Mouse (Mus musculus) lung, embryonic 16.5 days (tissue): ENCODE data around the gene Mrps18a. TPM values are rescaled to one million over a fixed set of nuclear protein-coding genes. Genes with fewer than 3 reads are reported as not detected.

Experiments used
- ATAC-seq: fragments of 200-750 bp; cut with Nextera tagmentation; 2 replicates; pipeline ENCODE4 v1.8.0; 2017; ENCODE audit warnings: low read depth, mild to moderate bottlenecking, moderate library complexity
- H3K27ac ChIP-seq: fragments of 300-500 bp; sonication (generic); 2 replicates; pipeline ENCODE4 v1.5.1; 2014; ENCODE audit warnings: mild to moderate bottlenecking, control low read depth, low read length
- H3K27me3 ChIP-seq: fragments of 300-500 bp; sonication (generic); 2 replicates; pipeline ENCODE4 v1.6.1; 2014; ENCODE audit warnings: low read depth, low read length, mixed read lengths; ENCODE audit not compliant: control insufficient read depth, insufficient read depth
- H3K36me3 ChIP-seq: fragments of 300-500 bp; sonication (generic); 2 replicates; pipeline ENCODE4 v1.6.1; 2014; ENCODE audit warnings: low read length; ENCODE audit not compliant: control insufficient read depth, insufficient read depth
- H3K4me1 ChIP-seq: fragments of 300-500 bp; sonication (generic); replicated peaks from 2 replicates; pipeline ENCODE4 v1.6.1; 2014; ENCODE audit warnings: low read length, mixed read lengths; ENCODE audit not compliant: control insufficient read depth, insufficient read depth
- H3K4me2 ChIP-seq: fragments of 300-500 bp; sonication (generic); 2 replicates; pipeline ENCODE4 v1.6.1; 2014; ENCODE audit warnings: low read depth, low read length, control low read depth
- H3K4me3 ChIP-seq: fragments of 300-500 bp; sonication (generic); 2 replicates; pipeline ENCODE4 v1.5.1; 2014; ENCODE audit warnings: mild to moderate bottlenecking, low read length, control low read depth
- H3K9ac ChIP-seq: fragments of 300-500 bp; sonication (generic); 2 replicates; pipeline ENCODE4 v1.6.1; 2014; ENCODE audit warnings: low read length, control low read depth
- H3K9me3 ChIP-seq: fragments of 300-500 bp; sonication (generic); 2 replicates; pipeline ENCODE4 v1.6.1; 2016; ENCODE audit warnings: low read length; ENCODE audit not compliant: control insufficient read depth
- WGBS: fragments of 180-500 bp; shearing (Covaris S2); extraction: QIAGEN DNeasy Blood & Tissue Kit; methylation state at CpG from one replicate; pipeline ENCODE4 v1.1.7; 2014; 5-methylcytosine and 5-hydroxymethylcytosine counted together
- polyA plus RNA-seq: library from polyadenylated mRNA; unstranded; fragments of >200 nt; fragmentation: Nextera tagmentation; extraction: Ambion mirVana; gene quantifications from 2 replicates; pipeline ENCODE4 v1.2.1, GENCODE M21; 2015

Mrps18a gene
- polyA plus RNA-seq, 1 experiment from 2014 or later, result 138 TPM

DNA sequence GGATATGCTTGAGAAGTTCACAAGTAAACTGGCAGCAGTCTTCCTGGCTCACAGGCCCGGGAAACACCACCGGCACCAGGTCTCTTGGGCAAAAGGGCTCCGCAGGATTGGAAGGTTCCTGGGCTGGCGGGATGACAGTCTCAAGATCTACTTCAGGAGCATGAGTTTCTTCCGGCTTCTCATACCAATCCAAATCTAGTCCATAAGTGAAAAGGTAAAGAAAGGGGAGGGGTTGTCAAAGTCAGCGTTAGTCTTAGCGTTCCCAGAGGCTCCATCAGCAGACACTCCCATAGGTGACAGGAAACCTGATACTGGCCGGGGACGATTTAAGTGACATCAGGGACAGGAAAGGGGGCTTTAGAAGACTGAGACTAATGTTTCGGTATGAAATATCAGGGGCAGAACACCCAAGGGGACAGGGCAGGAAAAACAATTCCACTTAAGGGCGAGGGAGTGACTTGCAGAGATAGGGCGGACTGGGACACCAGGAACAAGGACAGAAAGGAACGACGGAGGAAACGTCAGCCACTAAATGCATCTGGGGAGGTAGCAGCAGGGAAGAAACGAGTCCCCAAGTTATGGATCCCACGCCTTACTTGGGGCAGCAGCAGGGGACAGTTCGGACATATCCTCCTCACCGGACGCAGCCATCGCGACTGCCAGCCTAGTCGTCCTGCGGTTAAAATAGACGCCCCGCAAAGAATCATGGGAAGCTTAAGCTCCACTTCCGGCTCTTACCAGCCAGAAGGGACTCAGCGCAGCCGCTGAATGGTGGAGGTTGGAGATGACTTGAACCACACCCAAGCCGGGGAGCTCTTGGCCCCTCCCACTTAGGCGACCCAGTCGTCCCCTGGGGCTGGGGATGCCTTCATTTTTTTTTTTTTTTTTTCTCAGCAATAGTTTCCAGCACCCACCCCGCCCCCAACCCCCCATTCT is 42.3 kb downstream of the Mrps18a start, which contains the start of gene Mad2l1bp:
Mad2l1bp (minus strand) TSS at position 707 of the 936 bp plus-strand sequence.
- H3K27ac ChIP-seq, result peak within 1 kb of the TSS; percentile 87
- WGBS, result 2% methylated on average over 33 of the region's 33 CpGs
- H3K27me3 ChIP-seq, result no peaks in the 10 kb centered on the region
- peak within 1 kb of the TSS; percentile 89 for H3K4me2 ChIP-seq
- peak within 1 kb of the TSS; percentile 74 for H3K9ac ChIP-seq
- H3K9me3 ChIP-seq, result no peaks in the 10 kb centered on the region
- peak within 1 kb of the TSS; percentile 63 for H3K4me3 ChIP-seq
- H3K4me1 ChIP-seq, result peaks cover 12% of the 10 kb centered on the region
- H3K36me3 ChIP-seq, result peaks cover 12% of the 10 kb centered on the region
- peak; percentile 95 for ATAC-seq

- Histone ChIP-seq H3K4me1 (peaks cover 12% of the 10 kb centered on the region), H3K4me2 (no peak overlapping the region), H3K36me3 (peaks cover 4% of the 10 kb centered on the region), H3K27me3 (no peaks in the 10 kb centered on the region), H3K27ac (peak overlapping the region; percentile 62), H3K9ac (no peak overlapping the region), H3K9me3 (no peaks in the 10 kb centered on the region), H3K4me3 (no peak overlapping the region)
- WGBS, result 86% methylated on average over 3 of the region's 3 CpGs
- no peak for ATAC-seq
Measured at GRCm38 (mm10) chr17:46154336-46154735, 43.5 kb downstream of the Mrps18a start.

GRCm38 (mm10) chr17:46156680-46157079 is 45.9 kb downstream of the Mrps18a start:
- Histone ChIP-seq H3K9me3 (no peaks in the 10 kb centered on the region), H3K4me1 (peaks cover 7% of the 10 kb centered on the region), H3K27me3 (no peaks in the 10 kb centered on the region), H3K36me3 (no peaks in the 10 kb centered on the region), H3K27ac (no peak overlapping the region), H3K4me2 (no peak overlapping the region), H3K4me3 (no peak overlapping the region), H3K9ac (no peak overlapping the region)
- 73% methylated on average over 5 of the region's 5 CpGs for WGBS
- ATAC-seq, result no peak

DNA sequence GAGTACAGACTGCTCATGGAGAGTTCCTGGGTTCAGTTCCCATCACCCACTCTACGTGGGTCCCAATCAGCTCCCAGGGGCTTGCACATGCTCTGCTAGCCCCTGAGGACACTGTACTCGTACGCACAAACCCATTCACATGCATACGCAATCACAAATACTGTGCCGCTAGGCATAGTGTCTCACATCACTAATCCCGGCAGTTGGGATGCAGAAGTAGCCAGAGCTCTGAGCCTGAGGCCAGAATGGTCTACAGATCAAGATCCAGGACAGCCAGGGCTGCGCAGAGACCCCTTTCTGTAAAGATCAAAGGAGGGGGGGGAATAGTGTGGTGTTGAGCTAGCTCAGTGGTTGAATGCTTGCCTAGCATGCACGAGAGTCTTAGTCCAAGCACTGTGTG is 46.3 kb downstream of the Mrps18a start:
- 88% methylated on average over 8 of the region's 8 CpGs for WGBS
- no peak for ATAC-seq
- Histone ChIP-seq H3K4me3 (no peak overlapping the region), H3K9ac (no peak overlapping the region), H3K4me2 (no peak overlapping the region), H3K36me3 (no peaks in the 10 kb centered on the region), H3K9me3 (no peaks in the 10 kb centered on the region), H3K27ac (no peak overlapping the region), H3K27me3 (no peaks in the 10 kb centered on the region), H3K4me1 (peaks cover 12% of the 10 kb centered on the region)

DNA sequence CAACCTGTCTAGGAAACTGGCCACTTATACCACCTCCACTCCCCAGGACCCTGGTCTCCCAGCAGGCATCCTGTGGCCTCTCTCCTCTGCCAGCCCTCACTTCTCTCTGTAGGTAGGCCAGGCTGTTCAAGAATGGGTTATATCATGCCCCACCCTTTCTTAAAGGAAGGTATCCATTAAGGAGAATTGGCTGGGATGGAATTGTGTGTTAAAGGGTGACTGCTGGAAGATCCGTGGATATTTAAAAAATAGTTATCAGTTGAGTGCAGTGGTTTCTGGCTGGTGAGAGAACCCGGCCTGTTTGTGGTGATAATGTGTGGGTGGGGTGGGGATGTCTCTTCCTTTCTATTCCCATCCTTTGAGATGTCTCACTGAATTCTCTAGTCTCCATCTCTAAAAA is 48.5 kb downstream of the Mrps18a start:
- Histone ChIP-seq H3K4me3 (no peak overlapping the region), H3K36me3 (peaks cover 4% of the 10 kb centered on the region; the same call in 1 of the 2 replicates), H3K27me3 (no peaks in the 10 kb centered on the region), H3K4me2 (peak overlapping the region; percentile 83; the same call in 1 of the 2 replicates), H3K27ac (peak overlapping the region; percentile 96), H3K9ac (peak overlapping the region; percentile 72; the same call in 1 of the 2 replicates), H3K9me3 (no peaks in the 10 kb centered on the region), H3K4me1 (peaks cover 17% of the 10 kb centered on the region)
- ATAC-seq, result no peak
- 39% methylated on average over 2 of the region's 2 CpGs for WGBS

GRCm38 (mm10) chr17:46160090-46160662 is 49.4 kb downstream of the Mrps18a start:
- Histone ChIP-seq H3K4me1 (peaks cover 17% of the 10 kb centered on the region), H3K27me3 (no peaks in the 10 kb centered on the region), H3K9me3 (no peaks in the 10 kb centered on the region), H3K36me3 (peaks cover 13% of the 10 kb centered on the region; the same call in 1 of the 2 replicates), H3K4me2 (peak overlapping the region; percentile 83), H3K4me3 (peak overlapping the region; percentile 58), H3K27ac (peak overlapping the region; percentile 96), H3K9ac (peak overlapping the region; percentile 72)
- peak; percentile 85 for ATAC-seq
- under 1% methylated on average over 16 of the region's 16 CpGs for WGBS

GRCm38 (mm10) chr17:46160686-46161085 is 49.9 kb downstream of the Mrps18a start, which contains the start of gene Gtpbp2:
Gtpbp2 (plus strand) TSS chr17:46161032.
- peak within 1 kb of the TSS; percentile 81 for H3K9ac ChIP-seq
- H3K4me3 ChIP-seq, result peak within 1 kb of the TSS; percentile 68
- no peaks in the 10 kb centered on the region for H3K27me3 ChIP-seq
- peak within 1 kb of the TSS; percentile 83 for H3K4me2 ChIP-seq
- peaks cover 17% of the 10 kb centered on the region for H3K4me1 ChIP-seq
- no peaks in the 10 kb centered on the region for H3K9me3 ChIP-seq
- peak; percentile 95 for ATAC-seq
- WGBS, result 0% methylated on average over 23 of the region's 23 CpGs
- peak within 1 kb of the TSS; percentile 96 for H3K27ac ChIP-seq
- H3K36me3 ChIP-seq, result peaks cover 16% of the 10 kb centered on the region; the same call in 1 of the 2 replicates

GRCm38 (mm10) chr17:46161179-46161578 is 50.4 kb downstream of the Mrps18a start:
- Histone ChIP-seq H3K27ac (peak overlapping the region; percentile 82), H3K4me3 (peak overlapping the region; percentile 68), H3K4me1 (peaks cover 17% of the 10 kb centered on the region), H3K4me2 (peak overlapping the region; percentile 73), H3K9me3 (no peaks in the 10 kb centered on the region), H3K36me3 (peaks cover 20% of the 10 kb centered on the region), H3K9ac (peak overlapping the region; percentile 81), H3K27me3 (no peaks in the 10 kb centered on the region)
- 0% methylated on average over 19 of the region's 19 CpGs for WGBS
- peak; percentile 16 for ATAC-seq

DNA sequence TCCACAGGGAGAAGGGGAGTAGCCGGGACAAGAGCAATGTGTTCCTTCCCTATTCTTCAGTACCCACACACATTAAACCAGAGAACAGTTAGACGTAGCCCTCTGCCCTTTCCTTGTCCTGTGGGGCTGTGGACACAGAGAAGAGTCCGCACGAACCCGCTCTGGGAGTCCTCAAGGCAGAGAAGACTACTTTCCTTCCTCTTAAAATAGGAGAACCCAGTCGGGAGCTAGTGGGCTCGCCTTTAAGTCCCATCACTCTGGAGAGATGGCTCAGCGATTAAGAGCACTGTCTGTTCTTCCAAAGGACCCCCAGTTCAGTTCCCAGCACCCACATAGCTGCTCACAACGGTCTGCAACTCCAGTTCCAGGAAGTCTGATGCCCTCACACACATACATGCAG is 50.9 kb downstream of the Mrps18a start:
- Histone ChIP-seq H3K27ac (peak overlapping the region; percentile 82), H3K9me3 (no peaks in the 10 kb centered on the region), H3K36me3 (peaks cover 26% of the 10 kb centered on the region), H3K27me3 (no peaks in the 10 kb centered on the region), H3K4me1 (peaks cover 17% of the 10 kb centered on the region), H3K9ac (peak overlapping the region; percentile 81), H3K4me2 (peak overlapping the region; percentile 73), H3K4me3 (peak overlapping the region; percentile 68)
- ATAC-seq, result no peak
- WGBS, result 40% methylated on average over 9 of the region's 9 CpGs
